17 mouse cellular contexts compared by ENCODE assay signal in the genomic region with DNA sequence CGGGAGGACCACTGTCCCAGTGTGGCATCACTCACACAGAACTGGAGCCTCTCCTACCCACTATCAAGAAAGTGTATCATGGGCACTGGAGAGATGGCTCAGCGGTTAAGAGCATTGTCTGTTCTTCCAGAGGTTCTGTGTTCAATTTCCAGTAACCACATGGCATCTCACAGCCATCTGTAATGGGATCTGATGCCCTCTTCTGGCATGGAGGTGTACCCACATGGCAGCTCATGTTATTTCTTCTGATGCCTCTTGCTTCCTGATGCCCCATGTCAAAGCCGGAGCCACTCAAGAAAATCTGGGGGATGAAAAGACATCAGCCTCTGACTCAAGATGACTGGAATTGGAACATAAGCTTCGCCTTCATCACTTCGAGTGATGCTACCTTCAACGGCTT. TPM values are rescaled to one million over a fixed set of nuclear protein-coding genes. Genes with fewer than 3 reads are reported as not detected.
DNase-seq lines count a peak whose midpoint lies in the region; ATAC-seq and TF ChIP-seq lines count a peak whose summit lies in the region.
"Had no signal": no experiment of that assay in that cellular context is flagged by ENCODE, and none has a peak within 500 bp of the region (broad histone marks: within the 10 kb centered on the region; RNA-seq: fewer than 3 reads in every experiment).

No protein-coding gene starts in this region.

- H3K4me3 ChIP-seq in kidney, embryonic 16.5 days (ENCODE audit: low read length): no peak overlapping the region
- no peak overlapping the region for H3K4me3 ChIP-seq in CH12.LX (replicated peaks in 1 of 3; ENCODE audit: low read depth in 2 of 3, low read length in 2 of 3, poor library complexity in 1 of 3)
- H3K4me3 ChIP-seq in hindbrain, embryonic 14.5 days (replicated peaks; ENCODE audit: low read length): no peak overlapping the region
- H3K4me3 ChIP-seq: embryonic facial prominence, embryonic 12.5 days; forebrain, embryonic 12.5 days; neural tube, embryonic 15.5 days; stomach, embryonic 15.5 days had no signal

- H3K4me2 ChIP-seq in kidney, embryonic 16.5 days (replicated peaks; ENCODE audit: low read depth, low read length): no peak overlapping the region
- no peak overlapping the region for H3K4me2 ChIP-seq in CH12.LX (ENCODE audit: insufficient read depth, low read depth, poor library complexity, severe bottlenecking)
- no peak overlapping the region for H3K4me2 ChIP-seq in hindbrain, embryonic 14.5 days (replicated peaks)
- H3K4me2 ChIP-seq: embryonic facial prominence, embryonic 12.5 days; forebrain, embryonic 12.5 days; neural tube, embryonic 15.5 days; stomach, embryonic 15.5 days had no signal

- no peak overlapping the region for H3K9ac ChIP-seq in kidney, embryonic 16.5 days (replicated peaks; ENCODE audit: low read length)
- H3K9ac ChIP-seq in CH12.LX (ENCODE audit: insufficient read depth, low read depth): no peak overlapping the region
- H3K9ac ChIP-seq in hindbrain, embryonic 14.5 days: no peak overlapping the region
- H3K9ac ChIP-seq: embryonic facial prominence, embryonic 12.5 days; forebrain, embryonic 12.5 days; neural tube, embryonic 15.5 days; stomach, embryonic 15.5 days had no signal

- dilution Hi-C loops in CH12.LX (cut with MboI; ENCODE audit: extremely low pct_ligation_motif_present, extremely low pct_unique_long_range_greater_than_20kb, low sequenced_read_pairs): no loop called here

- no peaks in the 10 kb centered on the region for H3K27me3 ChIP-seq in kidney, embryonic 16.5 days (ENCODE audit: insufficient read depth, low read length)
- H3K27me3 ChIP-seq in CH12.LX (replicated peaks): peaks cover 14% of the 10 kb centered on the region
- H3K27me3 ChIP-seq in hindbrain, embryonic 14.5 days (ENCODE audit: control insufficient read depth, insufficient read depth, low read length): no peaks in the 10 kb centered on the region; the same call in 1 of the 2 replicates
- H3K27me3 ChIP-seq: embryonic facial prominence, embryonic 12.5 days; neural tube, embryonic 15.5 days; stomach, embryonic 15.5 days had no signal

- no peaks in the 10 kb centered on the region for H3K9me3 ChIP-seq in kidney, embryonic 16.5 days (ENCODE audit: low read length)
- H3K9me3 ChIP-seq in CH12.LX (replicated peaks; ENCODE audit: low read length): no peaks in the 10 kb centered on the region
- no peaks in the 10 kb centered on the region for H3K9me3 ChIP-seq in hindbrain, embryonic 14.5 days (ENCODE audit: control insufficient read depth, low read length)
- H3K9me3 ChIP-seq: embryonic facial prominence, embryonic 12.5 days; forebrain, embryonic 12.5 days; neural tube, embryonic 15.5 days; stomach, embryonic 15.5 days had no signal

- H3K4me1 ChIP-seq in kidney, embryonic 16.5 days (ENCODE audit: insufficient read depth, low read length): no peaks in the 10 kb centered on the region
- H3K4me1 ChIP-seq in CH12.LX (ENCODE audit: control insufficient read depth in 1 of 2, insufficient read depth in 2 of 2): peaks cover 3 to 29% of the 10 kb centered on the region in 2 experiments
- H3K4me1 ChIP-seq in hindbrain, embryonic 14.5 days (replicated peaks; ENCODE audit: control insufficient read depth, insufficient read depth, low read length): no peaks in the 10 kb centered on the region
- H3K4me1 ChIP-seq: embryonic facial prominence, embryonic 12.5 days; forebrain, embryonic 12.5 days; neural tube, embryonic 15.5 days; stomach, embryonic 15.5 days had no signal

- no peak for TF ChIP-seq POLR2A in CH12.LX (IDR thresholded peaks at IDR 0.05; ENCODE audit: low read depth, low read length)

- 90% methylated on average over 6 of the region's 6 CpGs for WGBS in kidney, embryonic 16.5 days
- 90% methylated on average over 6 of the region's 6 CpGs for WGBS in hindbrain, embryonic 14.5 days

- no peak for TF ChIP-seq EP300 in CH12.LX (IDR thresholded peaks at IDR 0.05; ENCODE audit: low read length)

- no peak overlapping the region for H3K27ac ChIP-seq in kidney, embryonic 16.5 days (ENCODE audit: low read length)
- no peak overlapping the region for H3K27ac ChIP-seq in CH12.LX (ENCODE audit: insufficient read depth, low read depth)
- no peak overlapping the region for H3K27ac ChIP-seq in hindbrain, embryonic 14.5 days
- H3K27ac ChIP-seq: embryonic facial prominence, embryonic 12.5 days; forebrain, embryonic 12.5 days; macrophage; neural tube, embryonic 15.5 days; stomach, embryonic 15.5 days had no signal

- peak; percentile 17 to 31 for DNase-seq in kidney, postnatal 36 days
- DNase-seq in A20 (ENCODE audit: low read depth, low spot score) (peak; percentile 56), CH12.LX (ENCODE audit: extremely low read depth) (no peak)
- DNase-seq in cerebellum, adult 18-20 months: no peak
- no peak for DNase-seq in hindbrain, embryonic 14.5 days (ENCODE audit: low spot score)
- DNase-seq: cerebellum, adult 2 months; gastrocnemius, postnatal 14 days; heart, postnatal 14 days; right cerebral cortex, postnatal 14 days had no signal

- peak in 1 of 2 experiments; percentile 48; a peak in 2 of 4 replicates for TF ChIP-seq CTCF in CH12.LX (conservative IDR thresholded peaks at IDR 0.05 in 1 of 2, IDR thresholded peaks at IDR 0.05 in 1 of 2; ENCODE audit: low read depth in 2 of 2, low read length in 2 of 2)

- no peak; the same call in 1 of the 2 replicates for TF ChIP-seq RAD21 in CH12.LX (IDR thresholded peaks at IDR 0.05; ENCODE audit: low read depth, low read length)

- H3K36me3 ChIP-seq in kidney, embryonic 16.5 days (ENCODE audit: insufficient read depth, low read length): no peaks in the 10 kb centered on the region
- H3K36me3 ChIP-seq in CH12.LX (replicated peaks in 1 of 2; ENCODE audit: control insufficient read depth in 1 of 2, insufficient read depth in 1 of 2, low read length in 1 of 2): no peaks in the 10 kb centered on the region
- H3K36me3 ChIP-seq in hindbrain, embryonic 14.5 days (replicated peaks; ENCODE audit: control insufficient read depth, insufficient read depth): no peaks in the 10 kb centered on the region
- H3K36me3 ChIP-seq: embryonic facial prominence, embryonic 12.5 days; forebrain, embryonic 12.5 days; neural tube, embryonic 15.5 days; stomach, embryonic 15.5 days had no signal

- ATAC-seq in kidney, embryonic 16.5 days (ENCODE audit: low FRiP score, low TSS enrichment): no peak
- ATAC-seq in inflammation-experienced regulatory T-cells, adult 6 months: peak; percentile 43
- ATAC-seq in hindbrain, embryonic 14.5 days (ENCODE audit: low FRiP score): no peak
- ATAC-seq: intestine, embryonic 16.5 days had no signal

- H3K79me2 ChIP-seq in CH12.LX (replicated peaks; ENCODE audit: control insufficient read depth, extremely low read depth, insufficient read depth, poor library complexity, severe bottlenecking): no peaks in the 10 kb centered on the region

- in situ Hi-C loops in CH12.LX (cut with MboI; ENCODE audit: low pct_ligation_motif_present, low pct_unique_long_range_greater_than_20kb, low sequenced_read_pairs): loop anchor here (5.0 kb wide), 2 partner anchors 38 to 107 kb away; no protein-coding TSS in a partner anchor

TF ChIP-seq in CH12.LX, 34 proteins besides CTCF, POLR2A, EP300 and RAD21:
- peak; percentile 80 for TF ChIP-seq MYC (IDR thresholded peaks at IDR 0.05; ENCODE audit: low read depth, low read length)
- TF ChIP-seq JUN (IDR thresholded peaks at IDR 0.05; ENCODE audit: insufficient read depth, low read depth, low read length): no peak
- no peak for TF ChIP-seq IRF4 (IDR thresholded peaks at IDR 0.05; ENCODE audit: low read depth, low read length)
- TF ChIP-seq E2F4 (IDR thresholded peaks at IDR 0.05; ENCODE audit: insufficient replicate concordance, low read depth, low read length): no peak
- TF ChIP-seq SMC3 (IDR thresholded peaks at IDR 0.05; ENCODE audit: low read depth, low read length): 0 out of 2 replicates have a peak, but pooled peaks have one; percentile 8
TF ChIP-seq in CH12.LX: peak in this region for 2.

RNA-seq across cellular contexts. Expression of a gene that starts 7.6 kb away (rescaled TPM):
- polyA plus RNA-seq in kidney, embryonic 16.5 days (2015; fragmentation: Nextera tagmentation; extraction: Ambion mirVana): 12.9 and 14.4 TPM in 2 replicates
- 6.8 and 10.8 TPM in 2 replicates for total RNA-seq in CH12.LX (2012; rRNA removed)
- total RNA-seq in CH12.LX (2014; rRNA removed): 2.8 and 3.0 TPM in 2 replicates
- 9.1 and 9.6 TPM in 2 replicates for polyA plus RNA-seq in CH12.LX (2012; ENCODE audit: insufficient read length, low read depth)
- 10 to 100 TPM in 1 of 3 experiments, 1 to 10 TPM in 2; 5.0 to 10.2 (median 8.8) TPM for polyA plus RNA-seq in inflammation-experienced regulatory T-cells, adult 6 months (2017; shearing (Covaris generic))
- polyA plus RNA-seq in hindbrain, embryonic 14.5 days (2014; fragmentation: Nextera tagmentation; extraction: Ambion mirVana): 25.6 and 27.0 TPM in 2 replicates

RNA-seq across cellular contexts. Expression of a gene that starts 23.8 kb away (rescaled TPM):
- 9.5 and 10.7 TPM in 2 replicates for polyA plus RNA-seq in kidney, embryonic 16.5 days (2015; fragmentation: Nextera tagmentation; extraction: Ambion mirVana)
- total RNA-seq in CH12.LX (2012; rRNA removed) (4.2 and 4.7 TPM in 2 replicates), CH12.LX (2014; rRNA removed) (0.66 and 1.4 TPM in 2 replicates)
- 12.0 and 16.7 TPM in 2 replicates for polyA plus RNA-seq in CH12.LX (2012; ENCODE audit: insufficient read length, low read depth)
- polyA plus RNA-seq in inflammation-experienced regulatory T-cells, adult 6 months (2017; shearing (Covaris generic)): 10 to 100 TPM; 13.1 to 14.8 (median 13.3) TPM
- polyA plus RNA-seq in hindbrain, embryonic 14.5 days (2014; fragmentation: Nextera tagmentation; extraction: Ambion mirVana): 8.5 and 9.0 TPM in 2 replicates

Comparison
In these comparisons a context has a peak if more than half of its experiments do, and no peak if none do; other contexts are left out.
1. DNase-seq: peak in kidney, postnatal 36 days (2 of 2) and A20 (single experiment); none in CH12.LX (single experiment), cerebellum, adult 18-20 months (0 of 2) and hindbrain, embryonic 14.5 days (single experiment).